Mouse (Mus musculus) lung, adult 2 months (tissue): Measurements from ENCODE around the gene Arhgap8.

Source experiments
- CTCF ChIP-seq: fragments of 200-500 bp; IDR thresholded peaks from 2 replicates; pipeline ENCODE4 v1.5.1; 2011; ENCODE audit warnings: mild to moderate bottlenecking, low read length, control low read depth; ENCODE audit not compliant: insufficient read depth
- POLR2A ChIP-seq: fragments of 200-500 bp; IDR thresholded peaks from 2 replicates; pipeline ENCODE4 v1.6.1; 2011; ENCODE audit warnings: low read depth, mild to moderate bottlenecking, control low read depth, low read length, borderline replicate concordance; ENCODE audit errors: extremely low read depth

DNA sequence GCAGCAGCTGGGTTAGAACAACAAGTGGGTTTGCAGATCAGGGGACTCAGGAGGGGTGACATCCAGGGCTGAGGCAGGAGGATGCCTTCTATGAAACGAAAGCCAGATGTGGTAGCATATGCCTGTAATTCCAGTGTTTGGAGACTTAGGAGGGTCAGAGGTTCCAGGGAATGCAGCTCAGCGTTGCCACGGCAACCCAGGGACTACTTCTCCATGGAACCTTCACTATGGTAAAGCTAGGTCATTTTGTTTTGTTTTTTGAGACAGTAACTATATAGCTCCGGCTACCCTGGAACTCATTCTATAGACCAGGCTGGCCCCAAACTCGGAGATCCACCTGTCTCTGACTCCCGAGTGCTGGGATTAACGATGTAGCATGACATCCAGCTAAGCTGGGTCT lies 18.4 kb downstream of the Arhgap8 start:
- no peak for TF ChIP-seq CTCF
- TF ChIP-seq POLR2A, result no peak
